20 mouse cellular contexts compared by ENCODE assay signal in genomic region chr16:13575306-13575705, GRCm38 (mm10).
DNase-seq lines count a peak whose midpoint lies in the region; ATAC-seq and TF ChIP-seq lines count a peak whose summit lies in the region.
"Had no signal": no experiment of that assay in that cellular context is flagged by ENCODE, and none has a peak within 500 bp of the region (broad histone marks: within the 10 kb centered on the region; RNA-seq: fewer than 3 reads in every experiment).

No protein-coding gene starts in this region.

- no peak overlapping the region for H3K9ac ChIP-seq in heart, embryonic 11.5 days (ENCODE audit: low read depth, low read length)
- H3K9ac ChIP-seq in intestine, embryonic 16.5 days (ENCODE audit: low read depth, low read length) = no peak overlapping the region
- H3K9ac ChIP-seq: embryonic facial prominence, embryonic 12.5 days; forebrain, embryonic 15.5 days; hindbrain, embryonic 15.5 days had no signal

- TF ChIP-seq CTCF in kidney, adult 2 months (conservative IDR thresholded peaks at IDR 0.05; ENCODE audit: insufficient read depth, insufficient read length, low read depth, low read length) = no peak

- 46% methylated on average over 4 of the region's 4 CpGs for WGBS in heart, embryonic 11.5 days (ENCODE audit: insufficient replicate concordance)
- 35% methylated on average over 4 of the region's 4 CpGs for WGBS in heart, embryonic 10.5 days
- WGBS in embryonic facial prominence, embryonic 10.5 days = 85% methylated on average over 4 of the region's 4 CpGs
- 62% methylated on average over 4 of the region's 4 CpGs for WGBS in intestine, embryonic 16.5 days
- 82% methylated on average over 4 of the region's 4 CpGs for WGBS in kidney, adult 2 months

- H3K9me3 ChIP-seq in heart, embryonic 11.5 days (replicated peaks; ENCODE audit: control insufficient read depth, low read length) = no peaks in the 10 kb centered on the region
- no peaks in the 10 kb centered on the region for H3K9me3 ChIP-seq in heart, embryonic 10.5 days
- no peaks in the 10 kb centered on the region for H3K9me3 ChIP-seq in embryonic facial prominence, embryonic 10.5 days
- no peaks in the 10 kb centered on the region for H3K9me3 ChIP-seq in intestine, embryonic 16.5 days (ENCODE audit: control insufficient read depth, low read length)
- H3K9me3 ChIP-seq: embryonic facial prominence, embryonic 12.5 days; forebrain, embryonic 15.5 days; hindbrain, embryonic 15.5 days; midbrain, embryonic 10.5 days had no signal

- no peaks in the 10 kb centered on the region for H3K27me3 ChIP-seq in heart, embryonic 11.5 days (ENCODE audit: control insufficient read depth, insufficient read depth, low read length)
- H3K27me3 ChIP-seq in heart, embryonic 10.5 days (ENCODE audit: insufficient read depth, poor library complexity, severe bottlenecking) = no peaks in the 10 kb centered on the region
- H3K27me3 ChIP-seq in embryonic facial prominence, embryonic 10.5 days (replicated peaks; ENCODE audit: low read depth, poor library complexity, severe bottlenecking) = no peaks in the 10 kb centered on the region
- no peaks in the 10 kb centered on the region for H3K27me3 ChIP-seq in intestine, embryonic 16.5 days (replicated peaks; ENCODE audit: control insufficient read depth, insufficient read depth, low read length)
- H3K27me3 ChIP-seq in kidney, adult 2 months (replicated peaks; ENCODE audit: control insufficient read depth, insufficient read depth, low read length) = no peaks in the 10 kb centered on the region
- H3K27me3 ChIP-seq: embryonic facial prominence, embryonic 12.5 days; forebrain, embryonic 15.5 days; hindbrain, embryonic 15.5 days had no signal

- ATAC-seq in heart, embryonic 11.5 days (replicated peaks; ENCODE audit: insufficient number of reproducible peaks, low FRiP score, low TSS enrichment) = peak; percentile 65
- peak; percentile 77 for ATAC-seq in intestine, embryonic 16.5 days
- ATAC-seq in megakaryocyte-erythroid progenitor cell, adult 5-6 weeks (replicated peaks; ENCODE audit: low FRiP score, low TSS enrichment, poor library complexity, severe bottlenecking) = peak; percentile 91
- ATAC-seq: forebrain, embryonic 15.5 days had no signal

- no peak overlapping the region for H3K4me3 ChIP-seq in heart, embryonic 11.5 days (ENCODE audit: low read depth, low read length)
- H3K4me3 ChIP-seq in heart, embryonic 10.5 days = no peak overlapping the region; the same call in 1 of the 2 replicates
- H3K4me3 ChIP-seq in embryonic facial prominence, embryonic 10.5 days = no peak overlapping the region
- H3K4me3 ChIP-seq in intestine, embryonic 16.5 days (ENCODE audit: low read length) = no peak overlapping the region
- no peak overlapping the region for H3K4me3 ChIP-seq in kidney, adult 2 months (ENCODE audit: insufficient read depth, low read depth, low read length)
- H3K4me3 ChIP-seq: embryonic facial prominence, embryonic 12.5 days; forebrain, embryonic 15.5 days; hindbrain, embryonic 15.5 days; midbrain, embryonic 10.5 days had no signal

- no peak overlapping the region for H3K27ac ChIP-seq in heart, embryonic 11.5 days (ENCODE audit: low read depth, low read length)
- H3K27ac ChIP-seq in heart, embryonic 10.5 days = no peak overlapping the region; the same call in 1 of the 2 replicates
- H3K27ac ChIP-seq in embryonic facial prominence, embryonic 10.5 days (replicated peaks) = no peak overlapping the region
- H3K27ac ChIP-seq in intestine, embryonic 16.5 days (ENCODE audit: low read length) = no peak overlapping the region
- no peak overlapping the region for H3K27ac ChIP-seq in kidney, adult 2 months (ENCODE audit: insufficient read depth, low read depth, low read length)
- H3K27ac ChIP-seq: embryonic facial prominence, embryonic 12.5 days; forebrain, embryonic 15.5 days; hindbrain, embryonic 15.5 days; midbrain, embryonic 10.5 days had no signal

- H3K4me1 ChIP-seq in heart, embryonic 11.5 days (ENCODE audit: control insufficient read depth, insufficient read depth, low read length) = peaks cover 7% of the 10 kb centered on the region
- H3K4me1 ChIP-seq in heart, embryonic 10.5 days = peaks cover 26% of the 10 kb centered on the region
- peaks cover 10% of the 10 kb centered on the region for H3K4me1 ChIP-seq in embryonic facial prominence, embryonic 10.5 days
- H3K4me1 ChIP-seq in intestine, embryonic 16.5 days (ENCODE audit: control insufficient read depth, insufficient read depth, low read length) = no peaks in the 10 kb centered on the region
- H3K4me1 ChIP-seq in kidney, adult 2 months (ENCODE audit: control insufficient read depth, insufficient read depth, low read length) = no peaks in the 10 kb centered on the region
- H3K4me1 ChIP-seq: embryonic facial prominence, embryonic 12.5 days; hindbrain, embryonic 15.5 days had no signal

- H3K36me3 ChIP-seq in heart, embryonic 11.5 days (ENCODE audit: control insufficient read depth, insufficient read depth, low read length) = no peaks in the 10 kb centered on the region
- H3K36me3 ChIP-seq in heart, embryonic 10.5 days = no peaks in the 10 kb centered on the region
- no peaks in the 10 kb centered on the region for H3K36me3 ChIP-seq in embryonic facial prominence, embryonic 10.5 days (replicated peaks)
- no peaks in the 10 kb centered on the region for H3K36me3 ChIP-seq in intestine, embryonic 16.5 days (ENCODE audit: control insufficient read depth, insufficient read depth, low read length)
- no peaks in the 10 kb centered on the region for H3K36me3 ChIP-seq in kidney, adult 2 months (ENCODE audit: control insufficient read depth, insufficient read depth, low read length)
- H3K36me3 ChIP-seq: embryonic facial prominence, embryonic 12.5 days; forebrain, embryonic 15.5 days; hindbrain, embryonic 15.5 days; midbrain, embryonic 10.5 days had no signal

- DNase-seq in heart, embryonic 10.5 days (ENCODE audit: low spot score) = no peak
- peak; percentile 3 for DNase-seq in embryonic facial prominence, embryonic 10.5 days (ENCODE audit: low spot score)
- DNase-seq in layer of hippocampus, adult 9-10 months (ENCODE audit: low spot score) = no peak
- no peak for DNase-seq in kidney, adult 2 months
- no peak for DNase-seq in testis, postnatal 14 days (ENCODE audit: low spot score)
- DNase-seq: adrenal gland, postnatal 10 days; cerebellum, adult 18-20 months; kidney, adult 8-10 months; kidney, postnatal 25 days; left cerebral cortex, postnatal 4 days; lung, adult 18-20 months; right cerebral cortex, postnatal 4 days; thymus, adult 2 months had no signal

- no peak overlapping the region for H3K4me2 ChIP-seq in heart, embryonic 11.5 days
- H3K4me2 ChIP-seq in intestine, embryonic 16.5 days (ENCODE audit: low read depth, low read length) = no peak overlapping the region
- H3K4me2 ChIP-seq: embryonic facial prominence, embryonic 12.5 days; forebrain, embryonic 15.5 days; hindbrain, embryonic 15.5 days had no signal

- TF ChIP-seq POLR2A in kidney, adult 2 months (IDR thresholded peaks at IDR 0.05; ENCODE audit: low read depth, low read length) = no peak
